Mouse (Mus musculus) limb, embryonic 14.5 days (tissue): Measurements from ENCODE around the gene Abhd17b. TPM values are rescaled to one million over a fixed set of nuclear protein-coding genes. Genes with fewer than 3 reads are reported as not detected.
"Not testable (repeated sequence)": the region's sequence is repeated elsewhere in the genome, so short reads cannot be mapped to it uniquely, and the experiment has no call there.

Experiments
- ATAC-seq: fragments of 200-750 bp; cut with Nextera tagmentation; 2 replicates; pipeline ENCODE4 v1.8.0; 2017; ENCODE audit warnings: low read depth, moderate number of reproducible peaks, moderate TSS enrichment; ENCODE audit not compliant: low FRiP score
- DNase-seq: peaks from one replicate; pipeline ENCODE4 v3.0.0-alpha.2; 2015; ENCODE audit warnings: low spot score
- H3K27ac ChIP-seq: fragments of 300-500 bp; sonication (generic); replicated peaks from 2 replicates; pipeline ENCODE4 v1.5.1; 2014; ENCODE audit warnings: low read depth, mild to moderate bottlenecking, low read length, moderate library complexity, mixed read lengths
- H3K27me3 ChIP-seq: fragments of 300-500 bp; sonication (generic); 2 replicates; pipeline ENCODE4 v1.6.1; 2014; ENCODE audit warnings: low read length, mixed read lengths; ENCODE audit not compliant: control insufficient read depth, insufficient read depth
- H3K36me3 ChIP-seq: fragments of 300-500 bp; sonication (generic); 2 replicates; pipeline ENCODE4 v1.6.1; 2014; ENCODE audit warnings: mild to moderate bottlenecking, low read length, moderate library complexity, mixed read lengths; ENCODE audit not compliant: control insufficient read depth, insufficient read depth
- H3K4me1 ChIP-seq: fragments of 300-500 bp; sonication (generic); 2 replicates; pipeline ENCODE4 v1.6.1; 2014; ENCODE audit warnings: antibody characterized with exemption, low read length, mixed read lengths; ENCODE audit not compliant: control insufficient read depth, insufficient read depth
- H3K4me2 ChIP-seq: fragments of 300-500 bp; sonication (generic); replicated peaks from 2 replicates; pipeline ENCODE4 v1.6.1; 2014; ENCODE audit warnings: low read depth, mild to moderate bottlenecking, low read length, moderate library complexity; ENCODE audit not compliant: severe bottlenecking
- H3K4me3 ChIP-seq: fragments of 300-500 bp; sonication (generic); replicated peaks from 2 replicates; pipeline ENCODE4 v1.5.1; 2014; ENCODE audit warnings: low read length
- H3K9ac ChIP-seq: fragments of 300-500 bp; sonication (generic); 2 replicates; pipeline ENCODE4 v1.6.1; 2014; ENCODE audit warnings: mild to moderate bottlenecking, low read depth, low read length, moderate library complexity; ENCODE audit not compliant: severe bottlenecking
- H3K9me3 ChIP-seq: fragments of 300-500 bp; sonication (generic); 2 replicates; pipeline ENCODE4 v1.6.1; 2016; ENCODE audit warnings: low read length; ENCODE audit not compliant: control insufficient read depth
- POLR2A ChIP-seq: fragments of 200-500 bp; IDR thresholded peaks from 2 replicates; pipeline ENCODE4 v1.8.0; 2012; ENCODE audit warnings: inconsistent platforms, mild to moderate bottlenecking, moderate library complexity, borderline replicate concordance; ENCODE audit not compliant: insufficient read depth, insufficient read length; ENCODE audit errors: extremely low read depth
- WGBS: fragments of 180-500 bp; shearing (Covaris S2); extraction: QIAGEN DNeasy Blood & Tissue Kit; methylation state at CpG from one replicate; pipeline ENCODE4 v1.1.7; 2014; 5-methylcytosine and 5-hydroxymethylcytosine counted together
- polyA plus RNA-seq, 2 experiments: library from polyadenylated mRNA; depleted of rRNA in 1 of 2; stranded (reverse) in 1 of 2; unstranded in 1 of 2; fragments of >200 nt; fragmentation: Nextera tagmentation in 1 of 2; extraction: Ambion mirVana in 1 of 2; gene quantifications; 2 replicates each; pipeline versions ENCODE4 v1.2.1 to v1.2.3; 2012 to 2014

Abhd17b gene
- polyA plus RNA-seq, 2 experiments = 19.4 to 34.7 TPM

GRCm38 (mm10) chr19:21715005-21715442 lies 62.0 kb downstream of the Abhd17b start:
- WGBS = 50% methylated on average over 10 of the region's 10 CpGs
- Histone ChIP-seq H3K4me1 (peaks cover 13% of the 10 kb centered on the region), H3K9ac (no peak overlapping the region), H3K36me3 (no peaks in the 10 kb centered on the region), H3K27me3 (no peaks in the 10 kb centered on the region), H3K27ac (no peak overlapping the region), H3K4me2 (peak overlapping the region; percentile 16), H3K4me3 (no peak overlapping the region), H3K9me3 (no peaks in the 10 kb centered on the region)
- no peak; the same call in 1 of the 2 replicates for ATAC-seq
- TF ChIP-seq POLR2A = no peak
- DNase-seq = peak; percentile 34

- Histone ChIP-seq H3K4me3 (no peak overlapping the region), H3K9me3 (no peaks in the 10 kb centered on the region), H3K36me3 (no peaks in the 10 kb centered on the region), H3K4me2 (no peak overlapping the region), H3K27me3 (no peaks in the 10 kb centered on the region), H3K27ac (no peak overlapping the region), H3K9ac (no peak overlapping the region), H3K4me1 (peaks cover 13% of the 10 kb centered on the region)
- DNase-seq (no peak), ATAC-seq (no peak)
- TF ChIP-seq POLR2A = no peak
- WGBS = 69% methylated on average over 9 of the region's 9 CpGs
Measured at GRCm38 (mm10) chr19:21715515-21715914, 62.5 kb downstream of the Abhd17b start.

GRCm38 (mm10) chr19:21716456-21716855 lies 63.5 kb downstream of the Abhd17b start:
- no peaks in the 10 kb centered on the region for H3K36me3 ChIP-seq
- no peaks in the 10 kb centered on the region for H3K27me3 ChIP-seq
- no peak overlapping the region for H3K4me3 ChIP-seq
- 94% methylated on average over 3 of the region's 3 CpGs for WGBS
- ATAC-seq = no peak
- no peaks in the 10 kb centered on the region for H3K9me3 ChIP-seq
- no peak overlapping the region for H3K9ac ChIP-seq
- peaks cover 13% of the 10 kb centered on the region for H3K4me1 ChIP-seq
- no peak overlapping the region for H3K4me2 ChIP-seq
- H3K27ac ChIP-seq = no peak overlapping the region
- no peak for TF ChIP-seq POLR2A
- no peak for DNase-seq

- WGBS = 91% methylated on average over 3 of the region's 3 CpGs
- Histone ChIP-seq H3K36me3 (no peaks in the 10 kb centered on the region), H3K9ac (no peak overlapping the region), H3K4me3 (no peak overlapping the region), H3K27me3 (no peaks in the 10 kb centered on the region), H3K4me2 (no peak overlapping the region), H3K27ac (no peak overlapping the region), H3K9me3 (no peaks in the 10 kb centered on the region), H3K4me1 (peaks cover 10% of the 10 kb centered on the region)
- no peak for TF ChIP-seq POLR2A
- ATAC-seq (no peak), DNase-seq (no peak)
Measured at GRCm38 (mm10) chr19:21719206-21719605, 66.2 kb downstream of the Abhd17b start.

- no peak overlapping the region for H3K4me3 ChIP-seq
- no peak overlapping the region for H3K9ac ChIP-seq
- no peaks in the 10 kb centered on the region for H3K36me3 ChIP-seq
- DNase-seq (no peak), ATAC-seq (no peak)
- 93% methylated on average over 5 of the region's 5 CpGs for whole genome bisulfite sequencing
- H3K9me3 ChIP-seq = no peaks in the 10 kb centered on the region
- H3K4me2 ChIP-seq = no peak overlapping the region
- H3K27ac ChIP-seq = no peak overlapping the region
- no peaks in the 10 kb centered on the region for H3K4me1 ChIP-seq
- no peaks in the 10 kb centered on the region for H3K27me3 ChIP-seq
- TF ChIP-seq POLR2A = no peak
Measured at GRCm38 (mm10) chr19:21720950-21721349, 68.0 kb downstream of the Abhd17b start.

- not testable (repeated sequence) for ATAC-seq, DNase-seq
- WGBS = 95% methylated on average over 20 of the region's 20 CpGs
Measured at GRCm38 (mm10) chr19:21723280-21723679, 70.3 kb downstream of the Abhd17b start.

More at GRCm38 (mm10) chr19:21723280-21723679, 70.3 kb downstream of the Abhd17b start:
- H3K9ac ChIP-seq, H3K4me3 ChIP-seq, H3K4me2 ChIP-seq, H3K27me3 ChIP-seq, H3K9me3 ChIP-seq, H3K4me1 ChIP-seq, H3K36me3 ChIP-seq, H3K27ac ChIP-seq: not testable (repeated sequence)
